Mouse (Mus musculus) heart, adult 2 months (tissue): ENCODE measurements around the gene Rab22a. TPM values are rescaled to one million over a fixed set of nuclear protein-coding genes. Genes with fewer than 3 reads are reported as not detected.

Experiments used
- DNase-seq, 2 experiments: peaks; one replicate each; pipeline ENCODE4 v3.0.0; 2021
- H3K27ac ChIP-seq: fragments of 200-600 bp; 2 replicates; pipeline ENCODE4 v1.8.1; 2022
- H3K27me3 ChIP-seq: fragments of 200-500 bp; 2 replicates; pipeline ENCODE4 v1.6.1; 2012; ENCODE audit warnings: mild to moderate bottlenecking, low read length, inconsistent platforms, mixed read lengths; ENCODE audit not compliant: control insufficient read depth, insufficient read depth
- H3K36me3 ChIP-seq: fragments of 200-500 bp; 2 replicates; pipeline ENCODE4 v1.6.1; 2012; ENCODE audit warnings: low read length, inconsistent platforms; ENCODE audit not compliant: control insufficient read depth, insufficient read depth
- H3K4me1 ChIP-seq: fragments of 200-500 bp; 2 replicates; pipeline ENCODE4 v1.6.1; 2011; ENCODE audit warnings: low read length; ENCODE audit not compliant: control insufficient read depth, insufficient read depth
- H3K4me3 ChIP-seq: fragments of 200-600 bp; 2 replicates; pipeline ENCODE4 v1.8.1; 2022
- H3K79me2 ChIP-seq: fragments of 200-500 bp; replicated peaks from 2 replicates; pipeline ENCODE4 v1.6.1; 2012; ENCODE audit warnings: mild to moderate bottlenecking, inconsistent platforms, low read length, moderate library complexity, mixed read lengths; ENCODE audit not compliant: control insufficient read depth, insufficient read depth
- H3K9ac ChIP-seq: fragments of 200-500 bp; 2 replicates; pipeline ENCODE4 v1.6.1; 2012; ENCODE audit warnings: low read depth, mild to moderate bottlenecking, control low read depth, inconsistent platforms, low read length, mixed read lengths
- CTCF ChIP-seq: fragments of 200-600 bp; IDR thresholded peaks from 2 replicates; pipeline ENCODE4 v1.8.1; 2022; ENCODE audit warnings: antibody characterized with exemption, mild to moderate bottlenecking, moderate library complexity
- EP300 ChIP-seq: fragments of 200-500 bp; IDR thresholded peaks from 2 replicates; pipeline ENCODE4 v1.6.1; 2011; ENCODE audit warnings: low read depth, low read length, control low read depth; ENCODE audit not compliant: insufficient read depth
- POLR2A ChIP-seq: fragments of 200-500 bp; IDR thresholded peaks from 2 replicates; pipeline ENCODE4 v1.6.1; 2011; ENCODE audit warnings: mild to moderate bottlenecking, low read depth, low read length, control low read depth; ENCODE audit not compliant: insufficient read depth
- WGBS: fragments of 180-500 bp; shearing (Covaris S2); methylation state at CpG from one replicate; pipeline ENCODE4 v1.1.7; 2018; 5-methylcytosine and 5-hydroxymethylcytosine counted together
- intact Hi-C: fragments of 180-260 bp; cut with DNase I; formaldehyde crosslinking; loops from one replicate; pipeline ENCODE4 v1.15.1; 2025
- polyA plus RNA-seq: library from polyadenylated mRNA; depleted of rRNA; stranded (reverse); fragments of >200 nt; gene quantifications from 2 replicates; pipeline ENCODE4 v1.2.3, GENCODE M21; 2012
- total RNA-seq, 2 experiments: library from RNA; stranded (reverse); gene quantifications; 2 replicates each; pipeline ENCODE4 v1.2.3; 2021

Rab22a gene
- total and polyA plus RNA-seq, 3 experiments, result 11.1 to 40.9 (median 33.4) TPM

DNA sequence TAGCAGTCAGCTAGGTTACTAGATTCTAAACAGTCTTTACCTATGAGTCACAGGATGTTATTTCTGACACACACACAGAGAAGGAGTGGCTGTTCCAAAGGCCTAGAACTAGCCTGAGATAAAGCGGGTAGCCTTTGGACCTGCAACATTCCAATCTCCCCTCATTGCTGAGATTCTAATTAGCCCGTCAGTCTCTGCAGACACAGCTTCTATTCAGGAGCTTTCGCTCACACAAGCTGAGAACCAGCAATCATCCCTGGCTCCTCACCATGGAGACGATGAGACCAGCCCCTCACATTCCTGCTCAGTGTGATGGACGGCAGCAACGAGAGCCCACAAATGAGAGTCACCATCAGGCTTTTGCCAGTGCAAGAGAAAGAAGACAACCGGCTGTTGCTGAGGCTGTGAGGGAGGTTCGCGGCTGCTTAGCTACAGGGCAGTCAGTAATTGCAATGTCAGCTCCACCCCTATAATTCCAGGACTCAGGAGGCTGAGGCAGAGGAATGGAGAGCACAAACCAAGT lies 70.9 kb downstream of the Rab22a start:
- intact Hi-C loops, result no loop called here
- no peak for TF ChIP-seq CTCF
- no peak for TF ChIP-seq POLR2A
- no peak for TF ChIP-seq EP300
- DNase-seq, result no peak
- 33% methylated on average over 9 of the region's 9 CpGs for WGBS
- no peaks in the 10 kb centered on the region for H3K4me1 ChIP-seq
- no peaks in the 10 kb centered on the region for H3K27me3 ChIP-seq
- no peaks in the 10 kb centered on the region for H3K79me2 ChIP-seq
- H3K9ac ChIP-seq, result no peak overlapping the region
- no peaks in the 10 kb centered on the region for H3K36me3 ChIP-seq
- no peak overlapping the region for H3K4me3 ChIP-seq
- H3K27ac ChIP-seq, result no peak overlapping the region

DNA sequence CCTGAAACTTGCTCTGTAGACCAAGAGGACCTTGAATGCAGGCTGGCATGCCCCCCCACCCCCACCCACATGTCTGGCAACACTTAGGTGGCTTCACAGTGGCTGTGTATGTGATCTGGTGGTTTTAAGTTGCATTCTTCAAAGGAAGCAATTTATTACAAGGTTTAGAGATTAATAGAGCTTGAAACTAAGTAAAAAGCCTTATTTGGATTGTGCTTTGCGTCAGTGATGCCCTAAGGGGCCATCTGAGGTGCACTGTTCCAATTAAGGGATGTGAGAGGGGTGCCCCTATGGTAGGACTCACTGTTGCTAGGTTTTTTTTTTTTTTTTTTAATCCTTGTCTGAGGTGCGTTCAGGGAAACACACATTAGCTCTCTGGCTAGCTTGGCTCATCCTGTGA lies 74.9 kb downstream of the Rab22a start:
- no peaks in the 10 kb centered on the region for H3K36me3 ChIP-seq
- intact Hi-C loops, result no loop called here
- 70% methylated on average over 2 of the region's 2 CpGs for WGBS
- no peak overlapping the region for H3K4me3 ChIP-seq
- peaks cover 6% of the 10 kb centered on the region; the same call in 1 of the 2 replicates for H3K79me2 ChIP-seq
- H3K4me1 ChIP-seq, result peaks cover 10% of the 10 kb centered on the region
- H3K9ac ChIP-seq, result no peak overlapping the region
- no peak overlapping the region for H3K27ac ChIP-seq
- H3K27me3 ChIP-seq, result no peaks in the 10 kb centered on the region
- TF ChIP-seq CTCF, result no peak
- no peak for DNase-seq

DNA sequence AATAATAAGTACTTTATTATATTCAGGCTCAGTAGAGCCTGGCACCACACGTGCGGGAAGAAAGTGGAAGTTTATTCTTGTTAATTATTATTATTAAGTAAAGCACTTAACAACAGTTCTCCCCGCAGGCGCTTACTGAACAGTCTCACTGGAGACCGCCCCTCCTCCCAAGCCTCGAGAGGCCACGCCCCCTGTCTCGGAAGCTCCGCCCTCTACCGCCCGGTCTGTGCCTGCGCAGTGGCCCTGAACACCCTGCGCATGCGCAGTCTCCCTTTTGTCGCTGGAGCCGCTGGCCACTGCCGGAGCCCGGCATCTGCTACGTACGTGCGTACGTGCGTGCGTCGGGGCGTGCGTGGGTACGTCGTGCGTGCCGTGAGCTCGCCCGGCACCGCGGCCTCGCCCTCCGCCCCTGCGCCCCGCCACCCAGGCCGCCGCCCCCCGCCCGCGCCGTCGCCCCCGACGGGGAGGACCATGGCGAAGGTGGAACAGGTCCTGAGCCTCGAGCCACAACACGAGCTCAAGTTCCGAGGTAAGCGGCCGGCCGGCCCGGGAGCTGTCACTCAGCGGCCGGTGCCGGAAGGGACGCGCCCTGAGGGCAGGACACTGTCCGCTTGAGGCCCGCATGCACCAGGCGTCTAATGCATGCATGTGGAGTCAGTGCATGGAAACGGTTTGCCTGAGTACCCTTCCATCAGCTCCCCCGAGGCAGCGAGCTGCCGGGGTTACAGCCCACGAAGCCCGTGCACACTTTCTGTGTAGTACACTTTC lies 77.8 kb downstream of the Rab22a start, which contains the start of gene Vapb:
Gene Vapb (plus strand): TSS at position 290 of the 768 bp plus-strand sequence.
- intact Hi-C loops, result loop anchor here (2.0 kb wide), 1 partner anchor 79 kb away; the partner anchor contains the start of gene Rab22a

DNA sequence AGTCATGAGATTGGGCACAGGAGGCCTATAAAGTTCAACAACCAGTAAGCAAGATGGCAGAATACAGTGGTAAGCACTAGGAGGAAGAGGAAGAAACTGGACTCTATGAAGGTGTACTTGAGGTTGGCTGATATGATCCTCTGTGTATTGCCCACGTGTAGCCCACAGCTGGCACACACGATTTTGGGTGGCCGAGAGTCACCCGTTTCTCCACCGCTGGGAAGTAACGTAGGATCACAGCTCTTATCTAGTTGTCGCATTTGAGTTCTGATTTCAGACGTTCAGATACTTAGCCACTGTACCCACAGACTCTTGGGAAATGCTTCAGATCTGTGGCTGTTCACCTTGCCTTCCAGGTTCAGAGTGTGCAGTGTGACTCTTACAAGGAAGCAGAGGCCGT lies 78.7 kb downstream of the Rab22a start:
- 58% methylated on average over 9 of the region's 9 CpGs for WGBS
- peak overlapping the region; percentile 90; the same call in 1 of the 2 replicates for H3K27ac ChIP-seq
- intact Hi-C loops, result no loop called here

More for the DNA sequence above, 77.8 kb downstream of the Rab22a start, which contains the start of gene Vapb:
- WGBS, result 1% methylated on average over 70 of the region's 70 CpGs
- peak within 1 kb of the TSS; percentile 90 for H3K27ac ChIP-seq
- TF ChIP-seq POLR2A (peak; percentile 55; the same call in 1 of the 2 replicates), EP300 (0 out of 2 replicates have a peak, but pooled peaks have one; percentile 14), CTCF (peak; percentile 44)
- peaks cover 16% of the 10 kb centered on the region for H3K4me1 ChIP-seq
- no peaks in the 10 kb centered on the region for H3K36me3 ChIP-seq
- peaks cover 14% of the 10 kb centered on the region for H3K79me2 ChIP-seq
- H3K4me3 ChIP-seq, result peak within 1 kb of the TSS; percentile 95
- H3K27me3 ChIP-seq, result no peaks in the 10 kb centered on the region
- DNase-seq, result peak; percentile 99 to 100
- H3K9ac ChIP-seq, result peak within 1 kb of the TSS; percentile 91

DNA sequence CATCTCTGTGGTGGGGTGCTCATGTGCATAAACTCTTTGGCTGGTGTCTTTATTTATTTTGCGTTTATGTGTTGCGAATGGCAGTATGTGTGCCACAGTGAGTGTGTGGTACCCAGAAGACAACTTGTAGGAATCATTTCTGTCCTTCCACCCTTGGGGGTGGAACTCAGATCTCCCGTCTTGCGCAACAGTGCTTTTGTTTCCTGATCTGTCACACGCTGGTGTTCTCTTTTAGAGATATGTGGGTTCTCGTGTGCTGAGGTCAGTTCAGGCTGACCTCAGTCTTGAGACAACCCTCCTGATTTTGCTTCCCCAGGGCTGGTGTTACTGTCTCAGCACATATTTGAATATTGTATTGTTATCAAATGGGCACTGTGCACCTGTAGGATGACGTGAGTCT lies 79.5 kb downstream of the Rab22a start:
- DNase-seq, result no peak
- Histone ChIP-seq H3K79me2 (peaks cover 15% of the 10 kb centered on the region), H3K9ac (no peak overlapping the region), H3K27me3 (no peaks in the 10 kb centered on the region), H3K4me3 (no peak overlapping the region), H3K36me3 (no peaks in the 10 kb centered on the region), H3K27ac (no peak overlapping the region), H3K4me1 (peaks cover 16% of the 10 kb centered on the region)
- 76% methylated on average over 7 of the region's 7 CpGs for WGBS
- intact Hi-C loops, result no loop called here
- TF ChIP-seq EP300 (no peak), POLR2A (no peak), CTCF (no peak)

More for the DNA sequence above, 78.7 kb downstream of the Rab22a start:
- H3K9ac ChIP-seq, result peak overlapping the region; percentile 27
- H3K36me3 ChIP-seq, result no peaks in the 10 kb centered on the region
- H3K79me2 ChIP-seq, result peaks cover 14% of the 10 kb centered on the region
- peak overlapping the region; percentile 95 for H3K4me3 ChIP-seq
- H3K4me1 ChIP-seq, result peaks cover 16% of the 10 kb centered on the region
- H3K27me3 ChIP-seq, result no peaks in the 10 kb centered on the region
- no peak for DNase-seq
- TF ChIP-seq CTCF, result no peak
- no peak for TF ChIP-seq EP300
- no peak for TF ChIP-seq POLR2A

DNA sequence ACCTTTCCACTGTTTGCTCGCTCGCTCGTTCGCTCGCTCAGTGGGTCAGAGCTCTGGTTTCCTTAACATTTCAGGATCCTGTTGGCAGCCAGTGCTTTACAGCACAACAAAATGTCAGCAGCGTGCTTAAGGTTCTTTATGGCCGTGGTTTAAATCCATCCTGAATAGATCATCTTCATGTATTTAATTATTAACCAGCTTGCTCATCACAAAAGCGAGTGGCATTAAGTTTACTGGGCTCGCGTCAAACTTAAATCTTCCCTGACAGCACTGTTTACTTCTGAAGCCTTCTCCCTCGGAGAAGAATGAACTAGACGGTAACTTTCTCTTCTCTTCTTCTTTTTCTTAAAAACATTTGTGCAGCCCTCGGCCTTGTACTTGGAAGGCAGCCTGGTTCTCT lies 82.5 kb downstream of the Rab22a start:
- Histone ChIP-seq H3K27ac (no peak overlapping the region), H3K4me3 (no peak overlapping the region), H3K79me2 (peaks cover 21% of the 10 kb centered on the region), H3K27me3 (no peaks in the 10 kb centered on the region), H3K9ac (no peak overlapping the region), H3K4me1 (peaks cover 16% of the 10 kb centered on the region), H3K36me3 (no peaks in the 10 kb centered on the region)
- DNase-seq, result no peak
- intact Hi-C loops, result no loop called here
- TF ChIP-seq CTCF, result no peak
- TF ChIP-seq POLR2A, result no peak
- no peak for TF ChIP-seq EP300
- WGBS, result 87% methylated on average over 13 of the region's 13 CpGs
